Mouse (Mus musculus): ENCODE results near the gene Thbs2.

- TF ChIP-seq CTCF (conservative IDR thresholded peaks at IDR 0.05 in 1 of 2, IDR thresholded peaks at IDR 0.05 in 1 of 2; ENCODE audit: low read depth in 2 of 2, low read length in 2 of 2) (no peak), POLR2AphosphoS2 (IDR thresholded peaks at IDR 0.05; ENCODE audit: low read depth, low read length) (no peak), MXI1 (IDR thresholded peaks at IDR 0.05; ENCODE audit: low read depth, low read length) (no peak)
These were observed 6.2 kb upstream of the Thbs2 start for GRCm38 (mm10) chr17:14700204-14700603.
